Mouse (Mus musculus) left cerebral cortex, postnatal 14 days (tissue): ENCODE results near the gene 2810408A11Rik. TPM values are rescaled to one million over a fixed set of nuclear protein-coding genes. Genes with fewer than 3 reads are reported as not detected.

Experiments
- DNase-seq, 2 experiments: peaks; one replicate each; pipeline ENCODE4 v3.0.0; 2021 to 2022; ENCODE audit warnings: low spot score in 2 of 2, mixed read lengths in 1 of 2
- intact Hi-C: fragments of 180-260 bp; cut with DNase I; formaldehyde crosslinking; loops from one replicate; pipeline ENCODE4 v1.15.1; 2025
- total RNA-seq, 2 experiments: library from RNA; stranded (reverse); gene quantifications; 2 replicates each; pipeline ENCODE4 v1.2.3; 2021

The 2810408A11Rik gene
- total RNA-seq, 2 experiments from 2014 or later, result 0.38 TPM; not detected in 1

DNA sequence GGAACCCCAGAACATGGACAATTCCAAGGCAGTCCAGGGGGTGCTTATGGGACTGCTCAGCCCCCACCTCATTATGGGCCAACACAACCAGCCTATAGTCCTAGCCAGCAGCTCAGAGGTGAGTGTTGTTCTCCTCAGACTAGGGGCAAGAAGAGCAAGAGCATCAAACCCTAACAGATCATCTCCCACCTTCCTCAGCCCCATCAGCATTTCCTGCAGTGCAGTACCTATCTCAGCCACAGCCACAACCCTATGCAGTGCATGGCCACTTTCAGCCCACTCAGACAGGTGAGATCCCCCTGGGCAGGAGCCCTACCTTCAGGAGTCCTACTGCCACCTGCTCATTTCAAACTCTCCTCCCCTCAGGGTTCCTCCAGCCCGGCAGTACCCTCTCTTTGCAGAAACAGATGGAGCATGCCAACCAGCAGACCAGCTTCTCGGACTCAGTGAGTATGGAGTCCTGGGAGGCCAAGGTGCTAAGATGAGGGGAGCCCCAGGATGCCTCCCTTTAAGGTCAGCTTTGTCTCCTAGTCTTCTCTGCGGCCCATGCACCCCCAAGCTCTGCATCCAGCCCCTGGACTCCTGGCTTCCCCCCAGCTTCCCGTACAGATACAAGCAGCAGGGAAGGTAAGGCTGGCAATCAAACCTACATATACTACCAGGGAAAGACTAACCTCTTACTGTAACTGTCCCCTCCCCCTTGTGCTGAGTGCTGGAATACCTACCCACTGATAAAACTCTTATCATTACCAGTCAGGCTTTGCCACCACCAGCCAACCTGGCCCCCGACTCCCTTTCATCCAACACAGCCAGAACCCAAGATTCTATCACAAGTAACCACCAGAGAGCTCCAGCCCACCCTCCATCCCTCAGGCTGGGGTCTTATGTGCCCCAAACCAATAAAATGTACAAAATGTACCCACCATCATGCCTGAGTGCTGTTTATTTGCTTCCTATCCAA lies 15.2 kb upstream of the 2810408A11Rik start:
- no peak for DNase-seq
- intact Hi-C loops, result no loop called here

DNA sequence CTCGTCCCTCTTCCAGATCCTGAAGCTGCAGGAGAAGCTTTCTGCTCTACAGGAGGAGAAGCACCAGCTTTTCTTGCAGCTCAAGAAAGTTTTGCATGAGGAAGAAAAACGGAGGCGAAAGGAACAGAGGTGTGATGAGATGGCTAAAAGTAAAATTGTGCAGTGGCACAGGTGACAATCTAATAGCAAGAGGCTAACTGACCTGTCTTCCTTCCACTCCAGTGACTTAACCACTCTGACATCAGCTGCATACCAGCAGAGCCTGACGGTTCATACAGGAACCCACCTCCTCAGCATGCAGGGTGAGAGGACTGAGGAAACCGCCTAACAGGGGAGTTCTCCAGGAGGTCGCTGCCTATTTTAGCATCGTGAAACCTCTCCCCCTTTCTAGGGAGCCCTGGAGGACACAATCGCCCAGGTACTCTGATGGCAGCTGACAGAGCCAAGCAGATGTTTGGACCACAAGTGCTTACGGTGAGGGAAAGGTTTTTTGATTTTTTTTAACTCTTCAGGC lies 14.2 kb upstream of the 2810408A11Rik start:
- no peak for DNase-seq
- intact Hi-C loops, result loop anchor here (5.0 kb wide), 1 partner anchor 243 kb away; the partner anchor contains the start of gene Eif4a1

DNA sequence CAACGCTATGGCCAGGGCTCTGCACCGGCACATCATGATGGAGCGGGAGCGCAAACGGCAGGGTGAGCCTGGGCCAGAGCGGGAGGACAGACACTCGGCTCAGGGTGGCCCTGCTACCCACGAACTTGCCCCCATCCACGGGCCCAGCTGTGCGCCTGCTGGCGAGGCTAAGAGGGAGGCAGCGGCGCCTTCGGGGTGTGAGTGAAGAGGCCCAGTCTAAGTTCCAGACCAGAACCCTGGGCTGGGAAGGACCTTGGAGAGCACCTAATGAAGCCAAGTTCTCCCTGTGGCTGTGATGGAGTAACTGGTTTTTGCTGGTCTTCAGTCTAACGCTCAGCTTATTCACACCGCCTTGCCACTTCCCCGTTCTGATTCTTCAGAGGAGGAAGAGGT lies 13.6 kb upstream of the 2810408A11Rik start:
- intact Hi-C loops, result loop anchor here (5.0 kb wide), 1 partner anchor 242 kb away; the partner anchor contains the start of gene Eif4a1
- DNase-seq, result no peak

DNA sequence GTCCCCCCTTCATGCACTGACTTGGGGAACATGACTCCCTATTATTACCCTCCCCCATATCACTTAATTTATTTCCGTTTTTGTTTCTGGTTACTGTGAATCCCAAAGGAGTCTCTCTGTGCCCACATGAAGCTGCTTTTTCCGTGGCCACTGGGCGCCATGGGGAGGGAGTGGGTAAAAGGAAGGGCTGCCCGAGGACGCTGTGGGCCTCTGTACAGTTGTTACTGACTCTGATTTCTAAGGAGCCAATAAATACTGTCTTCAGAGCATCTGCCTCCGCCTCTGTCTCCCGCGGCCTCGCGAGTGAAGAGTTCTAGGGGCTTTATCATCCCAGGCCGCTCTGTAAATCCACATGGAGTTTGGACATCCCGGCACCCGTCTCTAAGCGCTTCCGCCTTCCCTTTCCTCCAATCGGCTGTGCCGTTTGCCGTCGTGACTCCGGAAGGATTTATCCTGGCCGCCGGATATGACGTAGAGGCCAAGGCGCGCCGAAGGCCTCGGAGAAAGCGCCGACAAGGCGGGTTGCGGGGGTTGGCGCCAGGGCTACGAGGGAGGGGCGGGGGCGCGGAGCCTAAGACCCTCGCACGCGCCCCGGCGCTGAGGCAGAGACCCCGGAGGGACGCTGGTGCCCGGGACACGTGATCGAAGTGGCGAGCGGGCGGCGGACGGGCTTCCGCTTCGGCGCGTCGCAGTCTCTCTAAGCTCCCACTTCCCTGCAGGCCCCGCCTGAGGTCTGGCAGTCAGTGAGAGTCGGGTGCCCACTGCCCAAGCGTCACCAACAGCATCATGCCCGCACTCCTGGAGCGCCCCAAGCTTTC lies 13.0 kb upstream of the 2810408A11Rik start, which contains the start of gene Gps2:
Gene Gps2, plus strand, starts transcription at position 335 of the 818 bp plus-strand sequence.
- intact Hi-C loops, result loop anchor here (5.0 kb wide), 1 partner anchor 241 kb away; the partner anchor contains the start of gene Eif4a1
- DNase-seq, result peak; percentile 92 to 95

DNA sequence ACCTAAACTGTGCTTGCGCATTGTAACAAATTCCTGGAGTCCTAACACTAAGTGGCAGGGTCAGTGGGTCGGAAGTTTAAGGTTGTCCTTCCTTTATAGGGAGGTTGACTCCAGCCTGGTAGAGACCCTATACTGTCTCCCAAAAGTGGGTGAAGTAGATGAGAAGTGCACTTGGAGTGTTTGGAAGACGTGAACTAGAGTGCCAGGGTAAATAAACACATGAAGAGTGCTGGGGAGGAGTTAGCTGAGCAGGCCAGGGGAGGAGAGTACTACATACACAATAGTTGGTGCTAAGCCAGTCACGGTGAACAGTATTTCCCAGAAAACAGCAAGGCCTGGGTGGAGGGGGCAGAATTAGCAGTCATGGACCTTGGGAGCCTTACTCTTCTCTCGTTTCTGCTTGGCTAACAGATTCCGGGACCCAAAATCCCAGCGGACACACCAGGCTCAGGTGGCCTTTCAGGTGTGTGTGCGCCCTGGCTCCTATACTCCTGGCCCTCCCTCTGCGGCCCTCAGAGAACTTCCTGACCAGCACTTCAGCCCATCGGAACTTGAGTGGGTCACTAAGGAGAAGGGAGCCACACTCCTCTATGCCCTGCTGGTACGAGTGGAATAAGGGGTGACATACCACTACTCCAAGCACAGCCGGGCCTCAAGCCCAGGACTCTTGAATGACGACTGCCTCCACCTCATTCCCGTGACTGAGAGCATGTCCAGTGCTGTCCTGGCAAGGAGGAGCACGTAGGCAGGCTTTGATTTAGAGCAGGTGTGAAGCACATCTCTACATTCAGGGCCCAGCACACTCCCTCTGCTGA lies 12.1 kb upstream of the 2810408A11Rik start:
- no peak for DNase-seq
- intact Hi-C loops, result loop anchor here (5.0 kb wide), 1 partner anchor 241 kb away; the partner anchor contains the start of gene Eif4a1

DNA sequence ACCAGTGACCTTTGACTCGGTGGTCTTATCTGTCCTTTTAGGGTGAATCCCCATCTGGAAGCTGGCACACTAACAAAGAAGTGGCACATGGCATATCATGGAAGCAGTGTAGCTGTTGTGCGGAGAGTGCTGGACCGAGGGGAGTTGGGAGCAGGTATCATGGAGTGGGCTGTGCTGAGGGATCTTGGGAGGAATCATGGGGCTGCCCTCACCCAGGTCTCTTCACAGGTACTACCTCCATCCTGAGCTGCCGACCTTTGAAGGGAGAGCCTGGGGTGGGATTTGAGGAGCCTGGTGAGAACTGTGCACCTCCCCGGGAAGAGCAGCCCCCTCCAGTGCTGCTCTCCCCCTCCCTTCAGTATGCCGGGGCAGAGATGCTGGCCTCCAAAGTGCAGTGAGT lies 10.9 kb upstream of the 2810408A11Rik start:
- intact Hi-C loops, result loop anchor here (5.0 kb wide), 1 partner anchor 239 kb away; the partner anchor contains the start of gene Eif4a1
- no peak for DNase-seq

DNA sequence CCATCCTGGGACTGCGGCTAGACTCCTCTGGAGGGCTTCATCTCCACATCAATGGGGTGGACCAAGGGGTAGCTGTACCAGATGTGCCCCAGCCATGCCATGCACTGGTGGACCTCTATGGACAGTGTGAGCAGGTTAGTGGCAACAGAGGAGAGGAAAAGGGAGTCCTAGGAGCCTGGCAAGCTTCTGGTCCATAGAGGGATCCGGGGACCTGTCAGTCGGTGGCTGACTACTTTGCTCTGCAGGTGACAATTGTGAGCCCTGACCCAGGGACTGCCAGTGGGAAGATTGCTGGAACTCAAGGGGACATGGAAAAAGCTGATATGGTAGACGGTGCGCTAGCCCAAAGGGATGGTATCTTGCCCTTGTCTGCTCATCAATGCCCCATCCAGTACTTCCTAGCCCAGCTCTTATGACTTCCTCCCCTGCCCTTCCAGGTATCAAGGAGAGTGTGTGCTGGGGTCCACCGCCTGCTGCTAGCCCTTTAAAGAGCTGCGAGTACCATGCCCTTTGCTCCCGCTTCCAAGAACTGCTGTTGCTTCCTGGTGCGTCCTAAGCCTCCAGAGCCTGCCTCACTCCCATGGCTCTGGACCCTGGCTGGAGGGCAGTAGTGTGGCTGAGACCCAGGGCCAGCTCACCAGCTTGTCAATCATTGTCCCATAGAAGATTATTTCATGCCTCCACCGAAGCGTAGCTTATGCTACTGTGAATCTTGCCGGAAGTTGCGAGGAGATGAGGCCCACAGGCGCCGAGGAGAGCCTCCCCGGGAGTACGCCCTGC lies 10.2 kb upstream of the 2810408A11Rik start:
- no peak for DNase-seq
- intact Hi-C loops, result loop anchor here (5.0 kb wide), 1 partner anchor 239 kb away; the partner anchor contains the start of gene Eif4a1

DNA sequence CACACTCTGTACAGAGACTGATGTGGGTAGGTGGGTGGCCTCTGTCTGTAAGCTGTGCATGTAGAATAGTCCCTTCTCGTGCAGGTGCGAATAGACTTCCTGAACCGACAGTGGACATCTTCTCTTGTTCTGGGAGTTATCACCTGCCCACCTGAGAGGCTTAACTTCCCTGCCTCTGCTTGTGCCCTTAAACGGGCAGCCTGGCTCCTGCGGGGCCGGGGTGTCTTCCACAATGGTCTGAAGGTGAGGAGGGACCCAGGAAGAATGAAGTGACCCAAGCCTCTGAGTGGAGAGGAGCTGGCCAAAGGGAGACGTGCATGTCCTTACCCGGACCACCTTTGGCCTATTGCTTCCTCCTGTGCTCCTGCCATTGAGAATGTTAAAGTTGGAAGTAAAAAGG lies 9.4 kb upstream of the 2810408A11Rik start:
- no peak for DNase-seq
- intact Hi-C loops, result loop anchor here (5.0 kb wide), 1 partner anchor 238 kb away; the partner anchor contains the start of gene Eif4a1

DNA sequence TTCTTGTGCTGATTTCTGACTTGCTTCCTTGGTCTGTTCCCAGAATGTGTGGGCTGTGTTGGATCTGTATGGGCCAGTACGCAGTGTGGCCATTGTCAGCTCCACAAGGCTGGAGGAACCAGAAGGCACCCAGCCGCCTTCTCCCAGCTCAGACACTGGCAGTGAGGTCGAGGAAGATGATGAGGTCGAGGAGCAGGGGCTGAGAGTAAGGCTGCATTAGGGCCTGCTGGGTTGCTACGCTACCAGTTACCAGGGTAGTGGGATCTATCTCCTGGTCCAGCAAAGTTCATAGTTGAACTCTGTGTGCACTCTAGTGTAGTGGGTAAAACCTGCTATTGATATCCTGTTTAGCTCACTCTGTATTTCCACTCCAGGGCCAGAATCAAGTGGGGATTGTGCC lies 8.4 kb upstream of the 2810408A11Rik start:
- intact Hi-C loops, result no loop called here
- no peak for DNase-seq

DNA sequence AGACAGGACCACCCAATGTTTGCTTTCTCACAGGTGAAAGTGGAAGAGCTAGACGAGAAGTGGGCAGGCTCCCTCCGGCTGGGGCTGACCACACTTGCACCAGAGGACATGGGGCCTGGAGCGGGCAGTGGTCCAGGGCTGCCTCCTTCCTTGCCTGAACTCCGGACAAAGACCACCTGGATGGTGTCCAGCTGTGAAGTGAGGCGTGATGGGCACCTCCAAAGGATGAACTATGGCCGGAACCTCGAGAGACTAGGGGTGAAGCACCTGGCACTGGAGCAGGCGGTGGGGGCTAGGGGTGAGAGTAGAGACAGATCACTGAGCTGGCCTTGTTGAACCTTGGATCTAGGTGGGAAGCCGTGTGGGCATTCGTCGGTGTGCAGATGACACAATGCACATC lies 7.9 kb upstream of the 2810408A11Rik start:
- DNase-seq, result no peak

DNA sequence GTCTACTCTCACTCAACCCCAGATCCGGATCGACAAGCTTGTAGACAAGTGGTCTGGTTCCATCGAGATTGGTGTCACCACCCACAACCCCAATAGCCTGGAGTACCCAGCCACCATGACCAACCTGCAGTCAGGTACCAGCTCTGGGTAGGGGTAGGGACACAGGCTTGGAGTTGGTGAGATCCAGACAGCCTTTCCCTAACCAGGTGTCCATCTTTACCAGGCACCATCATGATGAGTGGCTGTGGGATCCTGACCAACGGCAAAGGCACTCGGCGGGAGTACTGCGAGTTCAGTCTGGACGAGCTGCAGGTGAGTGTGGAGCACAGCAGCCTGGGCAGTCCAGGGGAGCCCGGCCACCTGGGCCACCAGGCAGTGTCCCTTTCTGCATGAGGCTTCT lies 3.5 kb upstream of the 2810408A11Rik start:
- intact Hi-C loops, result loop anchor here (5.0 kb wide), 1 partner anchor 57 kb away; the partner anchor contains the start of gene Plscr3
- DNase-seq, result no peak

More for the DNA sequence above, 7.9 kb upstream of the 2810408A11Rik start:
- intact Hi-C loops, result no loop called here

DNA sequence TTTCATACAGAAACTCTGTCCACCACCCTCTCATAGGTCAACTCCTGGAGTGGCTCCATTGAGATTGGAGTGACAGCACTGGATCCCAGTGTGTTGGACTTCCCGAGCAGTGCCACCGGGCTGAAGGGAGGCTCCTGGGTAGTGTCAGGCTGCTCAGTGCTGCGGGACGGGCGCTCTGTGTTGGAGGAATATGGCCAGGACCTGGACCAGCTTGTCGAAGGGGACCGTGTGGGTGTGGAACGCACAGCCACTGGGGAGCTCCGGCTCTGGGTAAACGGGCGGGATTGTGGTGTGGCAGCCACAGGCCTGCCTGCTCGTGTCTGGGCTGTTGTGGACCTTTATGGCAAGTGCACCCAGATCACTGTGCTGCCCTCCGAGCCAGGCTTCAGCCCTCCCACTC lies 2.2 kb upstream of the 2810408A11Rik start:
- intact Hi-C loops, result loop anchor here (5.0 kb wide), 1 partner anchor 56 kb away; the partner anchor contains the start of gene Plscr3
- DNase-seq, result no peak

DNA sequence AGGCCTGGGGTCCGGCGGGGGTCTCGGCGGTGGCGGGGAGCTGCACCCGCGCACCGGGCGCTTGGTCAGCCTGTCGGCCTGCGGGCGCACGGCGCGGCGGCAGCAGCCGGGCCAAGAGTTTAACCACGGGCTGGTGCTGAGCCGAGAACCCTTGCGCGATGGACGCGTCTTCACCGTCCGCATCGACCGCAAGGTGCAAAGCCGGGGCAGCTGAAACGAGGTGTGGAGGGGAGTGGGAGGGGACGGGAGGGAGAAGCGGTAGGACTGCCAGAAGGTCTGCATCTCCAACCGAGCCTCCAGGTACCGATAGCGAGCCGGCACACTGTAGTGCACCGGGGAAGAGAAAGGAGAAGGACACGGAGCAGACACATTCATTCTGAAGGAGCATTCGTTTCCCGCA lies 1.2 kb upstream of the 2810408A11Rik start:
- DNase-seq, result peak in 1 of 2 experiments; percentile 20
- intact Hi-C loops, result loop anchor here (5.0 kb wide), 1 partner anchor 55 kb away; the partner anchor contains the start of gene Plscr3

DNA sequence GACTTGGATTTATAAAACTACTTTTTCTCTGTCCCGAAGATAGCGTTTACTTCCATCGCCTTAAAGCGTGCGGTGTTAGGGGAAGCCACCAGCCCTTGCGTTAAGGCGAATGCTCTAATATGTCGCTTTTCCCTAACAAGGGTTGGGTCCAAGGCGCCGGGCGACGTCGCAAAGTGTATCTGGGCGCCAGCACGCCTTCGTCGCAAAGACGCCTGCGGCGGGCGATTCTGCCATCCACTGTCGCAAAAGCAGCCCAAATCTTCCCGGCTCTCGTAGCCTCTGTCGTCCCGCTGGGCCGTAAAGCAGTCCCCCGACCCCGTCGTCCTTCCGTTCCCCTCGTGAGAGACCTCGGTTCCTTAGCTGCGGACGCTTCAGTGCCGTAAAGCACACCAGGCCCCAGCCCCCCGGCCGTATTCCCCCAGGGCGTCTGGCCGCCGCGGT lies 639 bp upstream of the 2810408A11Rik start:
- intact Hi-C loops, result loop anchor here (5.0 kb wide), 1 partner anchor 54 kb away; the partner anchor contains the start of gene Plscr3
- peak; percentile 97 to 98 for DNase-seq

DNA sequence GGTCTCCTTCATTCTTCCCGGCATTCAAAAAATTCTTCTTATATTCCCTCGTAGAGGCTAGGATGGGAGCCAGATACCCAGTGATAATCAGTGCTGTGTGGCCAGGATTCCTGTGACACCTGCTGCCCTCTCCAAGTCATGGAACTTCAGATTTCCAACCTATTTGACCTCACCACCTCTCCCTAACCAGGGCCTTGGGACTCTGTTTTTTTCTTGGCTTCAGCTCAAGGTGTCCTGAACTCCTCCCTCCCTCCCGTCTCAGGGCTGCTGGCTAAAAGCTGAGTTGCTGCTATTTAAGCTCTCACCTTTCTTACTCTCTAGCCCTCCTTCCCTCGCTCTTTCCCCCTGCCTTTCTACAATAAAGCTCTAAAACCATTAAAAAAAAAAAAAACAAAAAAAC lies 917 bp downstream of the 2810408A11Rik start:
- DNase-seq, result no peak
- intact Hi-C loops, result loop anchor here (5.0 kb wide), 1 partner anchor 53 kb away; the partner anchor contains the start of gene Plscr3

DNA sequence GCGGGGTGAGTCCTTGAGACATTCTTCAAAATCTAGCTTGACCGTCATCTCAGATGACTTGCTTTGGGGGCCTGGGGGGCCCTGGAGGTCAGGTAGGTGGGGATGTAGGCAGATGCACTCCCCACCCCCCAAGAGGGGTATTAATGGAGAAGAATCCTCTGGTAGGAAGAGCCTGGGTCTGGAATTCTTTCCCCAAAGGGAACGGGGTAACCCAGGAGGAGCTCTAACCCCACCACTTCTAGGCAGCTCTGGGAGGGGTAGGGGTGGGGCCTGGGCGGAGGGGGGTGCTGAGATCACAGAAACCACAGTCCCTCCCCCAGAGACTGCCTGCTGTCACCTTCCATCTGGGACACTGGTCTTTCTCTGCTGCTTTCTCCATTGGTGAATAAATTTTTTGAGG lies 5.5 kb downstream of the 2810408A11Rik start, which contains the start of gene Acap1:
Gene Acap1, minus strand, starts transcription at position 249 of the 400 bp plus-strand sequence.
- intact Hi-C loops, result no loop called here
- DNase-seq, result no peak

DNA sequence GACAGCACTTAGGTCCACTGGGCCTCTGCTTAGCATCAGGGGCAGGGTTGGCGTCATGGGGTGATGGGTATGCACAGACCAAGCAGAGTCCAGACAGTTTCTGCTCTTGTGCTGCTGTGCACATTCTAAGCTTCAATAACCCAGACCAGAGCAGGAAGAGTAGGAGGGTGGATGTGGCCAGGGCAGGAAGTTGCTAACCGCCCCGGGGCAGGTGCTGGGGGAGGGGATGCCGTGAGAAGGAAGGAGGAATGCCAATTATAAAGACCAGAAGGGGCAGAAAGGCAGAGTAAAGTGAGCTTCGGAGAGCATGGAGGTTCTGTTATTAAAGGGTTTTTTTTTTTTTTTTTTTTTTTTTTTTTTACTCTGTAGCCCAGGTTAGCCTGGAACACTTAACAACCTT lies 6.1 kb downstream of the 2810408A11Rik start:
- intact Hi-C loops, result no loop called here
- DNase-seq, result no peak
